Mouse (Mus musculus): ENCODE data around the gene Vmn2r15. TPM values are rescaled to one million over a fixed set of nuclear protein-coding genes. Genes with fewer than 3 reads are reported as not detected.

Gene Vmn2r15
- not detected in 2 replicates for total RNA-seq (2012; rRNA removed)

GRCm38 (mm10) chr5:109297544-109297943 is at the start of gene Vmn2r15:
Gene Vmn2r15 (minus strand): TSS chr5:109297644.
- Histone ChIP-seq H3K9ac (ENCODE audit: insufficient read depth, low read depth, low read length, poor library complexity, severe bottlenecking) (no peak within 1 kb of the TSS), H3K4me3 (ENCODE audit: insufficient read depth in 1 of 2, low read depth in 1 of 2, low read length in 2 of 2, poor library complexity in 1 of 2, severe bottlenecking in 1 of 2) (no peak within 1 kb of the TSS), H3K27ac (ENCODE audit: insufficient read depth, low read depth, low read length, poor library complexity, severe bottlenecking) (no peak within 1 kb of the TSS), H3K4me1 (ENCODE audit: control insufficient read depth in 2 of 2, insufficient read depth in 2 of 2, low read length in 2 of 2, poor library complexity in 1 of 2) (no peaks in the 10 kb centered on the region), H3K9me3 (ENCODE audit: control insufficient read depth, insufficient read depth, low read depth, low read length) (no peaks in the 10 kb centered on the region), H3K36me3 (ENCODE audit: control insufficient read depth, insufficient read depth, low read length, poor library complexity, severe bottlenecking) (no peaks in the 10 kb centered on the region)
- in situ Hi-C loops (cut with MboI; ENCODE audit: low sequenced_read_pairs in 2 of 2, unreplicated experiment in 2 of 2), result no loop called here
- no peak for DNase-seq (ENCODE audit: low read depth, low spot score)
- no peak for TF ChIP-seq ZNF384 (IDR thresholded peaks at IDR 0.05; ENCODE audit: low read depth, low read length)
- TF ChIP-seq HCFC1 (IDR thresholded peaks at IDR 0.05; ENCODE audit: borderline replicate concordance, insufficient read depth, low read length), result no peak
- TF ChIP-seq MAFK (IDR thresholded peaks at IDR 0.05; ENCODE audit: insufficient read depth, low read depth, low read length), result no peak
- no peak for TF ChIP-seq CHD2 (IDR thresholded peaks at IDR 0.05; ENCODE audit: low read depth, low read length)
- TF ChIP-seq ZC3H11A (IDR thresholded peaks at IDR 0.05; ENCODE audit: borderline replicate concordance, low read depth, low read length), result no peak

GRCm38 (mm10) chr5:109329862-109330261 is 32.4 kb upstream of the Vmn2r15 start, which contains the start of gene Vmn2r16:
Gene Vmn2r16 (plus strand): TSS chr5:109330162.
- in situ Hi-C loops (cut with MboI; ENCODE audit: low sequenced_read_pairs in 2 of 2, unreplicated experiment in 2 of 2), result no loop called here
- Histone ChIP-seq H3K4me1 (ENCODE audit: control insufficient read depth in 2 of 2, insufficient read depth in 2 of 2, low read length in 2 of 2, poor library complexity in 1 of 2) (no peaks in the 10 kb centered on the region), H3K27ac (ENCODE audit: insufficient read depth, low read depth, low read length, poor library complexity, severe bottlenecking) (no peak within 1 kb of the TSS), H3K4me3 (ENCODE audit: insufficient read depth in 1 of 2, low read depth in 1 of 2, low read length in 2 of 2, poor library complexity in 1 of 2, severe bottlenecking in 1 of 2) (no peak within 1 kb of the TSS), H3K9ac (ENCODE audit: insufficient read depth, low read depth, low read length, poor library complexity, severe bottlenecking) (no peak within 1 kb of the TSS), H3K9me3 (ENCODE audit: control insufficient read depth, insufficient read depth, low read depth, low read length) (no peaks in the 10 kb centered on the region), H3K36me3 (ENCODE audit: control insufficient read depth, insufficient read depth, low read length, poor library complexity, severe bottlenecking) (no peaks in the 10 kb centered on the region)
- no peak for DNase-seq (ENCODE audit: low read depth, low spot score)
- no peak for TF ChIP-seq CHD2 (IDR thresholded peaks at IDR 0.05; ENCODE audit: low read depth, low read length)
- no peak for TF ChIP-seq HCFC1 (IDR thresholded peaks at IDR 0.05; ENCODE audit: borderline replicate concordance, insufficient read depth, low read length)
- TF ChIP-seq ZC3H11A (IDR thresholded peaks at IDR 0.05; ENCODE audit: borderline replicate concordance, low read depth, low read length), result no peak
- no peak for TF ChIP-seq MAFK (IDR thresholded peaks at IDR 0.05; ENCODE audit: insufficient read depth, low read depth, low read length)
- TF ChIP-seq ZNF384 (IDR thresholded peaks at IDR 0.05; ENCODE audit: low read depth, low read length), result no peak

DNA sequence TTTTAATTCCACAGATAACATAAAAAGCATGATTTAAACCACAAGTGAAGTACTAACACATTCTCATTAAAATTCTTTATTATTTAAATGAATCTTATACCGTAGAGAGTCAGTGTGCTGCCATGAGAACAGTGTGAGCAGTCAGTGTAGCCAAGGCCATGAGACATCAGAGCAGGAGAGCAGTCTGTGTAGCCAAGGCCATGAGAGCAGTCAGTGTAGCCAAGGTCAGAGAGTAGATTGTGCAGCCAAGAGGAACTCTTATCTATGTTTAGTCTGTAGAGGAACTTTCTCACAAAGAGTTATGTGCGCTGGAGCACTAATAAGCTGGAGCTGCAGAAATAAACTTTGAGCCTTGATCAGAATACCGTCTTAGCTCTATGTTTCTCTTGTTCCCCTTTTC is 2.8 kb downstream of the Vmn2r15 start:
- no peak overlapping the region for H3K9ac ChIP-seq (ENCODE audit: insufficient read depth, low read depth, low read length, poor library complexity, severe bottlenecking)
- no peak overlapping the region for H3K4me3 ChIP-seq (ENCODE audit: insufficient read depth in 1 of 2, low read depth in 1 of 2, low read length in 2 of 2, poor library complexity in 1 of 2, severe bottlenecking in 1 of 2)
- H3K9me3 ChIP-seq (ENCODE audit: control insufficient read depth, insufficient read depth, low read depth, low read length), result no peaks in the 10 kb centered on the region
- H3K4me1 ChIP-seq (ENCODE audit: control insufficient read depth in 2 of 2, insufficient read depth in 2 of 2, low read length in 2 of 2, poor library complexity in 1 of 2), result no peaks in the 10 kb centered on the region
- no peaks in the 10 kb centered on the region for H3K36me3 ChIP-seq (ENCODE audit: control insufficient read depth, insufficient read depth, low read length, poor library complexity, severe bottlenecking)
- H3K27ac ChIP-seq (ENCODE audit: insufficient read depth, low read depth, low read length, poor library complexity, severe bottlenecking), result no peak overlapping the region
- no peak for TF ChIP-seq ZNF384 (IDR thresholded peaks at IDR 0.05; ENCODE audit: low read depth, low read length)
- no peak for TF ChIP-seq ZC3H11A (IDR thresholded peaks at IDR 0.05; ENCODE audit: borderline replicate concordance, low read depth, low read length)
- TF ChIP-seq MAFK (IDR thresholded peaks at IDR 0.05; ENCODE audit: insufficient read depth, low read depth, low read length), result no peak
- TF ChIP-seq HCFC1 (IDR thresholded peaks at IDR 0.05; ENCODE audit: borderline replicate concordance, insufficient read depth, low read length), result no peak
- no peak for TF ChIP-seq CHD2 (IDR thresholded peaks at IDR 0.05; ENCODE audit: low read depth, low read length)
- no peak for DNase-seq (ENCODE audit: low read depth, low spot score)
- in situ Hi-C loops (cut with MboI; ENCODE audit: low sequenced_read_pairs in 2 of 2, unreplicated experiment in 2 of 2), result no loop called here

Other genes starting within 250 kb of the Vmn2r15 start
- gene Vmn2r11, start 238.1 kb downstream of the Vmn2r15 start, total RNA-seq (2012; rRNA removed), result not detected in 2 replicates
- not detected in 2 replicates for gene Vmn2r12, start 199.7 kb downstream of the Vmn2r15 start, total RNA-seq (2012; rRNA removed)
- gene Vmn2r13, start 105.4 kb downstream of the Vmn2r15 start, total RNA-seq (2012; rRNA removed), result not detected in 2 replicates
- not detected in 2 replicates for gene Vmn2r14, start 72.9 kb downstream of the Vmn2r15 start, total RNA-seq (2012; rRNA removed)
- not detected in 2 replicates for gene Vmn2r16, start 32.5 kb upstream of the Vmn2r15 start, total RNA-seq (2012; rRNA removed)
- gene Vmn2r17, start 122.0 kb upstream of the Vmn2r15 start, total RNA-seq (2012; rRNA removed), result not detected in 2 replicates